Mouse (Mus musculus) c-Kit-negative CD71-positive TER-119-positive erythroid progenitor cells, embryonic 14.5 days (primary cell): ENCODE measurements at regions not wholly inside any gene's neighbourhood (a gene's known extent, or its start where the extent isn't known, plus 50 kb on each side); places are given as distances from the start of the nearest gene placed in this dataset.

Source experiments
- DNase-seq: peaks from one replicate; pipeline ENCODE4 v3.0.0-alpha.2; 2013; ENCODE audit warnings: low read depth, low spot score

DNA sequence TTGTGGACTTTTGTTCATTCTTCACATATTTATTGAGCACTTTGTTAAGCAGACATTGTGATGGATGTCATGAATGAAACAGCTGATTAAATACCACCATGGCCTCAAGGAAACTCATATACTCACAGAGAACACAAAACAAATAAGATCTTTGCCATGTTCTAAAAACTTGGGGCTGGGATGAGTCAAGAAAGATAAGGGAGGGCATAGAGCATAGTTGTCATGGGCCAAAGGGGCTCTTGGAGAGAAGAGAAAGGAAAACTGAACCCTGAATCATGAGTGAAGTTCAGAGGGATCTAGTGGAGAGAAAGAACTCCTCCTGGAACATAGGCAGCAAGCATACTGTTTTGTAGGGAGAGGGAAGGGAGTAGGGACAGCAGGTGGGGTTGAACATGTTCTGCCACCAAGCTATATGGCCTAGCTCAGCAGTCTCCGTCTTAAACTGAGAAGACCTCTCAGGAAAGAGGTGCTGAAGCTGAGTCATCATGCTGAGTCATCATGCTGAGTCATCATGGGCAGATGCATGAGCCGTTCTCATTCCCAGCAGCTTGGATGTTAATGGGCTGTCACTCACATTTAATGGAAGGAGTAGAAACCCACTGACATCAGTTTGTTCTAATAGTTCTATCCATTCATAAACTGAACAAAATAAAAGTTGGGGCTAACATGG lies 69.6 kb downstream of the Cetn3 start:
- peak; percentile 92 for DNase-seq

DNA sequence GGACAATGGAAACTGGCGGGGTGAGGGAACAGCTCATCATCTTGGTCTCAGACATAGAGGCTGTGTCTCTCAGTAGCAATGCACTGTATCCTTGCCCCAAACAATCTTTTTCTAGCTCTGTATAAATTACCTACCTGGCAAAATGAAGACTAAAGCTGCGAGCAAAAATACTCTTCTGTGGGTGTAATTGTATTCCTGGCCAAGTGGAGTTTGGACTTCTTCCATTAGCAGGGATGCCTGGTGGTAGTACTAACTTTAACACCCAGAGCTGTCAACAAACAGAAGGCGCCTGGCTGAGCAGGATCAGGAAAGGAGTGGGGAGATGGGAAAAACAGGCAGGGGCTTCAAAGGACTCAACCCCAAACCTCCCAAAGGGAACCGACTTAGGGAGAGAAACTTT lies 73.2 kb downstream of the Cetn3 start:
- DNase-seq, result no peak

DNA sequence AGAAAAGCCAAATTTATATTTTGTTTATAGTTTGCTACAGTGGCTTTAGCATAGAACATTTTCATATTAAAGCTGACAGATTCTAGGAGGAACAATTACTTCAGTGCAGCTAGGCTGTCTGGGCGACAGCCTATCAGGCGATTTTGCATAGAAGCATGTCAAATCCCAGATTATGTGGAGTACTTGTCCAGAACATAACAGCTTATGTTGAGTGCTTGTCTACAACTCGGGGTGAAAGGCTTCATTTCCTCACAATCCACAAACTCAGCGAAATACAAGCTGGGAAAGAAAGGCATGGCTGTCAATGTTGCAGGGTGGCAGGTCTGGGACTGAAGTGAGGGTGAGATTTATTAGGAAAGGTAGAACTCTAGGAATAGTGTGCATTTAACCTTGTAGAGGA lies 77.8 kb downstream of the Cetn3 start:
- no peak for DNase-seq

DNA sequence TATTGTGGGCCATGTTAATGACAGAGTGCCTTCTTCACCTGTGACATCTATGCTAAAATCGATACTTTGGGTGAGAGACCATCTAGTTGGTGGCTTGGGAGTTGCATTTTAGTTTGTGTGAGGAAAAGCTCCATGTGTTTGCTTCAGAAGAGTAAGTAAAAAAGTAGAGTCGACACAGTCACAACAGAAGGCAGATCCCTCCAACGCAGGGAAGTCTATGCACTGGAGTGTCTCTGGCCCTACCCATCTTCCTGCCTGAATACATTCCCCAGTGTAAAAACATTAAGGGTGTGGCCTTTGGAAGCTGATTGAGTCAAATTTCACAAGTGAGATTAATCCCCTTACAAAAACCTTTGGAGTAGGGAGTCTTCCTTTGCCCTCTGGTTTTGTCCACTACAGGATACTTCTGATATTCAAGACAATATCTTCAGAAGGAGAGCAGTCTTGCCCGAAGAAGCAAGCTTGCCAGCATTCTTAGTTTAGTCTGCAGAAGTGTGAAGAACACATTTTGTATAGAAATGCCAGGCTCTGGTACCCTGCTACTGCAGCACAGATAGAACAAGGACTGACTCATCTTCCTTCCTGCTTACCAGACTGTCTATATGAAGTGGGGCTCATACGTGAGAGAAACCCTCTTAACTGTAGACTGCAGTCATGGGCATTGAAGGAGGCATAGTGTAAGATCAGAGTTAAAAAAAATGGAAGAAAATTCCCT lies 79.2 kb downstream of the Cetn3 start:
- DNase-seq, result no peak

GRCm38 (mm10) chr13:81871226-81871625 lies 88.3 kb downstream of the Cetn3 start:
- no peak for DNase-seq

GRCm38 (mm10) chr13:81885879-81886278 lies 103.0 kb downstream of the Cetn3 start:
- no peak for DNase-seq

DNA sequence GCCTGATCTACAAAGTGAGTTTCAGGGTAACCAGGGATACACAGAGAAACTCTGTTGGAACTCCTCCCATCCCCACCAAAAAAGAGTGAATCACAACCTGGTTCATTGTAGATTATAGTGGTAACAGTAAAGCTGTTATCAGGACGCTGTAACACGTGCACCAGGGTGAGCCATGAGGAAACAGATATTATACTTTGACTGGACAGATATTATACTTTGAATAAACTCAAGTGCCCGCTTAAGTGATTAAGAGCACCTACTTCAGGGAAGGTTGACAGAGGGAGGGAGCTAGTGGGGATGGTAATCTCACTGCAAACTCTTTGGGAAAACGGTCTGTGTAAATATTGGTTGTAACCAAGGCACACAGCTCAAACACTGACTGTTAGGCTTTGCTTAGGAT lies 147.4 kb downstream of the Cetn3 start:
- no peak for DNase-seq

DNA sequence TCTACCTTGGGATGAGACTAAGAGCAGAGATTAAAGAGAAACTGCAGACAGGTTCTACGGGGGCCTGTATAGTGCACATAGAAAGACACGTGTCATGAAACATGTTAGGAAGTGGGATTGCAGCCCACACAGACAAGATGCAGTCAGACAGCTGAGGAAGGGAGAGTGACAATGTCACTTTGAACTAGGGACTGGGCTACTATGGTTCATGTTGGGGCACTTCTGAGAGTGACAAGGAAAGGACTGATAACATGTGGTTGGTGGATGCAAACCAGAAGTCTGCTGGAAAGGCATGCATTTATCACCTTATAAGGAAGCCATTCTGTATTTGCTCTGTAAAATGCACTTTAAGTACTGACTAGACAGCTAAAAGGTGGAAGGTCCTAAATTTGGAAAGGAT lies 148.3 kb downstream of the Cetn3 start:
- DNase-seq, result no peak

GRCm38 (mm10) chr13:81937061-81937460 lies 154.2 kb downstream of the Cetn3 start:
- no peak for DNase-seq

GRCm38 (mm10) chr13:81944047-81944446 lies 161.2 kb downstream of the Cetn3 start:
- peak; percentile 35 for DNase-seq

DNA sequence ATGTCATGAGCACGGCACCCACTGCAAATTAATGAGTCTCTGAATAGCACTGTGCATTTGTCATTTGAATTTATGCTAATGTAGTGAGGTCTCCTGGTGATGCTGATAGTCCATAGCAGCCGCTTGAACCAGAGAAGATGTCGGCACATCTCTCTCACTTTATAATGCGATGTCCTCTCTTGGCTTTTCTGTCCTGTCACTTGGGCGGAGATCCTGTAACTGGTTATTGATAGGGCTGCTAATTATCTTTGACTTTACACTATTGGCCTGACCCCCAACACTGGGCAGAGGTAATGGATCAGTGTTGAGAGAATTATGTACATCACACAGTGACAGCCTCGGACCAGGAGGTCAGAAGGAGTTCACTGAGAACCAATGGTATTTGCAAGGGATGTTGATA lies 161.6 kb downstream of the Cetn3 start:
- DNase-seq, result no peak

DNA sequence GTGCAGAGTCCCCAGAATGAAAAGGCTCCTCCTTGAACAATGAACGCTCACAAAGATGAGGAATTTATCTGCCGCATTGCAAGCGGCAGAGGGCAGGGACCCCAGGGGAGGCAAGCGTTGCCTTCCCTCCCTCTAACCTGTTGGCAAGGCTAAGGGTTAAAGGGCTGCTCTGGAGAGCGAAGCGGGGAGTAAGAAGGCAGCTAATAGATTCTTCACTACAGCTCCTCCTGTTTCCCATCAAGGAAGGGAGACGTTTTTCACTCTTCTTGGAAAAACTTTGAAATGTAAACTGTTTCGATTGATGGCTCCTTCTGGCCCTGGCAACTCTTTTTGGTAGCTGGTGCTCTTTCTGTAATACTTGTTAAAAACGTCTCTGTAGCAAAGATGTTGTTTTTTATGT lies 162.9 kb downstream of the Cetn3 start:
- DNase-seq, result no peak

GRCm38 (mm10) chr13:81965431-81965830 lies 182.6 kb downstream of the Cetn3 start:
- DNase-seq, result no peak

GRCm38 (mm10) chr13:81975878-81976277 lies 193.0 kb downstream of the Cetn3 start:
- no peak for DNase-seq

- no peak for DNase-seq
Measured at GRCm38 (mm10) chr13:81978003-81978402, 195.1 kb downstream of the Cetn3 start.

- DNase-seq, result no peak
Measured at GRCm38 (mm10) chr13:81979289-81979688, 196.4 kb downstream of the Cetn3 start.

- no peak for DNase-seq
Measured at GRCm38 (mm10) chr13:81980094-81980493, 197.2 kb downstream of the Cetn3 start.

GRCm38 (mm10) chr13:81982491-81982890 lies 199.6 kb downstream of the Cetn3 start:
- no peak for DNase-seq

DNA sequence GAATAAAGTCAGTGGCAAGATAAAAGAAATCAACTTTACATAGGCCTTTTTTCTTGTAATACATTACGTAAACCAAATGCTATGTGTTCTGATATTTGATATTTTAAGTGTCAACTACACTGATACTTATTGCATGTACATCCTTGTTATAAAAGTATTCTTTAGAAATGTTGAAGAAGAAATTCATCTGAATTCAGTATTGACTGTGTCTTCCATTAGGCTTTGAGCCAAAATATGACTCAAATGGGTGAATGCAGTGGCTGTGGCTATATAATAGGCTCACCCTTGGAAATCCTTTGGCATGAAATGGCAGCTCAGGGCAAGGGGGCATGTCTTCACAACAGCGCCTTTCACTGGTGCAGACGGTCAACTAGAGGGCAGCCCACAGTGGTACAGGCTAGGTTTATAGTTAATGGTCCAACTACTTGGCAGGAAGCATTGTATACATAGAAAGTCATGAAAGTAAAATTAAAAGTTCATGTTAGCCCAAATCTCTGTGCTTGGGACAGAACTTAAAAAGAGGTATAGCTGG lies 217.9 kb downstream of the Cetn3 start:
- DNase-seq, result no peak

DNA sequence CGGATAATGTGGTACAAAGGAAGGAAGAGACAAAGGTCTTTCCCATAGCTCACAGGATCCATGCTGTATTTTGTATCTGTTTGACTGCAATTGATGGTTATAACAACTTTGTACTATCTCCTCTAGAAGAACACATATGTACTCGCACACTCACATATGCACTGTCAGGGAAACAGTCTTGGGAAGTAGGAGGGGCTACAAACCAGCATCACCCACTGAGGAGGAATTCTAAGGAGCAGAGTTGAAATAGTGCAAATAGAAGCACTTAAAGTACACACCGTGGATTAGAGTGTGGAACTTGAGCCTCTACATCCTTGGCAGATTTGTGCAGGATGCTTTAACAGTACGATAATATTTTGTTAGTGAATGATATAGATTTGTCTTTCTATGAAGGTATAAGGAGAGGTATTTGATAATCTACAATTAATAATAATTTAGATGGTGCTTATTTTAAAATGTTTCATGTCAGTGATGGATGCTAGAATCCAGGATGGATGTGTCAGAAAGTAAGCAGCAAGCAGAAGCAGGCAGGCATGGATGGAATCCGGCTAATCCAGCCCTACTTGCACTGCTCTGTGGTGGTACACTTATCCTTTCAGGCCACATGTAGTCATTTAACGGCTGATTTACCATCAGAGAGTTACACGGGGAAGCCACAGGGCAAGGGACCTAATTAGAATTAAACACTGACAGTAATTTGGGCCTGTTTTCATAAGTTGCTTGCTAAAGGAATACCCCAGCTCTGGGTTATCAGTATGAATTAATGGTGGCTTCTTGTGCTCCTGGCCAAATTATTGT lies 223.3 kb downstream of the Cetn3 start:
- no peak for DNase-seq

- no peak for DNase-seq
Measured at GRCm38 (mm10) chr13:82007222-82007621, 224.3 kb downstream of the Cetn3 start.

GRCm38 (mm10) chr13:82039623-82040022 lies 256.7 kb downstream of the Cetn3 start:
- DNase-seq, result no peak
